Mouse (Mus musculus): ENCODE measurements around the gene Svop. TPM values are rescaled to one million over a fixed set of nuclear protein-coding genes. Genes with fewer than 3 reads are reported as not detected.

The Svop gene
- polyA plus RNA-seq, 1 experiment from 2014 or later = not detected

- no peak overlapping the region for H3K4me2 ChIP-seq
- no peaks in the 10 kb centered on the region for H3K27me3 ChIP-seq
- no peak overlapping the region for H3K27ac ChIP-seq (replicated peaks)
- no peak overlapping the region for H3K9ac ChIP-seq
- H3K4me1 ChIP-seq (replicated peaks) = no peaks in the 10 kb centered on the region
- no peaks in the 10 kb centered on the region for H3K9me3 ChIP-seq (replicated peaks)
- no peaks in the 10 kb centered on the region for H3K36me3 ChIP-seq (replicated peaks)
- ATAC-seq (ENCODE audit: insufficient read depth) = no peak
- no peak overlapping the region for H3K4me3 ChIP-seq (replicated peaks)
- 33% methylated on average over 6 of the region's 6 CpGs for WGBS (ENCODE audit: insufficient replicate concordance)
Observed at GRCm38 (mm10) chr5:114066601-114067000, 24.8 kb downstream of the Svop start.

- no peak within 1 kb of the TSS for H3K4me3 ChIP-seq (replicated peaks)
- WGBS (ENCODE audit: insufficient replicate concordance) = 82% methylated on average over 6 of the region's 6 CpGs
- no peak within 1 kb of the TSS for H3K4me2 ChIP-seq
Observed at GRCm38 (mm10) chr5:114065161-114065560, 26.2 kb downstream of the Svop start, which contains the start of gene Usp30. Usp30 (plus strand) TSS chr5:114065461.

GRCm38 (mm10) chr5:114063958-114064357 lies 27.4 kb downstream of the Svop start:
- H3K27ac ChIP-seq (replicated peaks) = no peak overlapping the region
- ATAC-seq (ENCODE audit: insufficient read depth) = no peak
- no peak overlapping the region for H3K4me2 ChIP-seq
- H3K27me3 ChIP-seq = no peaks in the 10 kb centered on the region
- H3K36me3 ChIP-seq (replicated peaks) = no peaks in the 10 kb centered on the region
- H3K4me3 ChIP-seq (replicated peaks) = no peak overlapping the region
- 50% methylated on average over 4 of the region's 4 CpGs for WGBS (ENCODE audit: insufficient replicate concordance)
- H3K4me1 ChIP-seq (replicated peaks) = no peaks in the 10 kb centered on the region
- no peak overlapping the region for H3K9ac ChIP-seq
- H3K9me3 ChIP-seq (replicated peaks) = no peaks in the 10 kb centered on the region

More at GRCm38 (mm10) chr5:114065161-114065560, 26.2 kb downstream of the Svop start, which contains the start of gene Usp30:
- no peaks in the 10 kb centered on the region for H3K9me3 ChIP-seq (replicated peaks)
- H3K9ac ChIP-seq = no peak within 1 kb of the TSS
- no peaks in the 10 kb centered on the region for H3K27me3 ChIP-seq
- H3K36me3 ChIP-seq (replicated peaks) = no peaks in the 10 kb centered on the region
- no peak within 1 kb of the TSS for H3K27ac ChIP-seq (replicated peaks)
- no peak for ATAC-seq (ENCODE audit: insufficient read depth)
- H3K4me1 ChIP-seq (replicated peaks) = no peaks in the 10 kb centered on the region

GRCm38 (mm10) chr5:114061675-114062074 lies 29.7 kb downstream of the Svop start:
- 25% methylated on average over 7 of the region's 7 CpGs for WGBS (ENCODE audit: insufficient replicate concordance)
- Histone ChIP-seq H3K27me3 (no peaks in the 10 kb centered on the region), H3K4me2 (no peak overlapping the region), H3K4me3 (replicated peaks) (no peak overlapping the region), H3K4me1 (replicated peaks) (no peaks in the 10 kb centered on the region), H3K9ac (no peak overlapping the region), H3K36me3 (replicated peaks) (no peaks in the 10 kb centered on the region), H3K27ac (replicated peaks) (no peak overlapping the region), H3K9me3 (replicated peaks) (no peaks in the 10 kb centered on the region)
- ATAC-seq (ENCODE audit: insufficient read depth) = no peak

GRCm38 (mm10) chr5:114057129-114057731 lies 34.1 kb downstream of the Svop start:
- no peaks in the 10 kb centered on the region for H3K4me1 ChIP-seq (replicated peaks)
- no peak overlapping the region for H3K9ac ChIP-seq
- H3K9me3 ChIP-seq (replicated peaks) = no peaks in the 10 kb centered on the region
- no peak for ATAC-seq (ENCODE audit: insufficient read depth)
- no peaks in the 10 kb centered on the region for H3K27me3 ChIP-seq
- no peak overlapping the region for H3K4me2 ChIP-seq
- H3K27ac ChIP-seq (replicated peaks) = no peak overlapping the region
- no peaks in the 10 kb centered on the region for H3K36me3 ChIP-seq (replicated peaks)
- 62% methylated on average over 9 of the region's 9 CpGs for WGBS (ENCODE audit: insufficient replicate concordance)
- no peak overlapping the region for H3K4me3 ChIP-seq (replicated peaks)

GRCm38 (mm10) chr5:114052246-114052761 lies 39.1 kb downstream of the Svop start:
- WGBS (ENCODE audit: insufficient replicate concordance) = 25% methylated on average over 9 of the region's 9 CpGs
- H3K4me2 ChIP-seq = no peak overlapping the region
- H3K27ac ChIP-seq (replicated peaks) = no peak overlapping the region
- H3K9me3 ChIP-seq (replicated peaks) = no peaks in the 10 kb centered on the region
- peaks cover 9% of the 10 kb centered on the region for H3K27me3 ChIP-seq
- no peaks in the 10 kb centered on the region for H3K4me1 ChIP-seq (replicated peaks)
- no peaks in the 10 kb centered on the region for H3K36me3 ChIP-seq (replicated peaks)
- H3K4me3 ChIP-seq (replicated peaks) = no peak overlapping the region
- ATAC-seq (ENCODE audit: insufficient read depth) = no peak
- H3K9ac ChIP-seq = no peak overlapping the region

- Histone ChIP-seq H3K4me3 (replicated peaks) (no peak overlapping the region), H3K4me1 (replicated peaks) (no peaks in the 10 kb centered on the region), H3K27ac (replicated peaks) (no peak overlapping the region), H3K4me2 (no peak overlapping the region), H3K36me3 (replicated peaks) (no peaks in the 10 kb centered on the region), H3K27me3 (peaks cover 10% of the 10 kb centered on the region), H3K9me3 (replicated peaks) (no peaks in the 10 kb centered on the region), H3K9ac (no peak overlapping the region)
- ATAC-seq (ENCODE audit: insufficient read depth) = no peak
- 37% methylated on average over 12 of the region's 12 CpGs for WGBS (ENCODE audit: insufficient replicate concordance)
Observed at GRCm38 (mm10) chr5:114048731-114049308, 42.5 kb downstream of the Svop start.

GRCm38 (mm10) chr5:114047182-114047581 lies 44.2 kb downstream of the Svop start:
- no peak for ATAC-seq (ENCODE audit: insufficient read depth)

GRCm38 (mm10) chr5:114046604-114047003 lies 44.8 kb downstream of the Svop start:
- Histone ChIP-seq H3K9ac (no peak overlapping the region), H3K27ac (replicated peaks) (no peak overlapping the region), H3K4me1 (replicated peaks) (peaks cover 6% of the 10 kb centered on the region), H3K4me3 (replicated peaks) (no peak overlapping the region), H3K27me3 (peaks cover 16% of the 10 kb centered on the region), H3K36me3 (replicated peaks) (no peaks in the 10 kb centered on the region), H3K4me2 (no peak overlapping the region), H3K9me3 (replicated peaks) (no peaks in the 10 kb centered on the region)
- 38% methylated on average over 3 of the region's 3 CpGs for WGBS (ENCODE audit: insufficient replicate concordance)
- ATAC-seq (ENCODE audit: insufficient read depth) = no peak

More at GRCm38 (mm10) chr5:114047182-114047581, 44.2 kb downstream of the Svop start:
- Histone ChIP-seq H3K4me2 (no peak overlapping the region), H3K36me3 (replicated peaks) (no peaks in the 10 kb centered on the region), H3K9me3 (replicated peaks) (no peaks in the 10 kb centered on the region), H3K27me3 (peaks cover 16% of the 10 kb centered on the region), H3K9ac (no peak overlapping the region), H3K4me1 (replicated peaks) (0 out of 2 replicates have a peak, but pooled peaks cover under 1% of the 10 kb centered on the region), H3K4me3 (replicated peaks) (no peak overlapping the region), H3K27ac (replicated peaks) (no peak overlapping the region)
- WGBS (ENCODE audit: insufficient replicate concordance) = 44% methylated on average over 5 of the region's 5 CpGs

- WGBS (ENCODE audit: insufficient replicate concordance) = 18% methylated on average over 3 of the region's 3 CpGs
- Histone ChIP-seq H3K9me3 (replicated peaks) (no peaks in the 10 kb centered on the region), H3K9ac (no peak overlapping the region), H3K4me2 (no peak overlapping the region), H3K4me1 (replicated peaks) (peaks cover 10% of the 10 kb centered on the region), H3K36me3 (replicated peaks) (no peaks in the 10 kb centered on the region), H3K27me3 (peaks cover 16% of the 10 kb centered on the region), H3K27ac (replicated peaks) (no peak overlapping the region), H3K4me3 (replicated peaks) (no peak overlapping the region)
- no peak for ATAC-seq (ENCODE audit: insufficient read depth)
Observed at GRCm38 (mm10) chr5:114046151-114046550, 45.2 kb downstream of the Svop start.

GRCm38 (mm10) chr5:114045134-114045533 lies 46.2 kb downstream of the Svop start:
- H3K27me3 ChIP-seq = peaks cover 19% of the 10 kb centered on the region; the same call in 1 of the 2 replicates
- no peaks in the 10 kb centered on the region for H3K9me3 ChIP-seq (replicated peaks)
- H3K4me2 ChIP-seq = no peak overlapping the region
- no peak for ATAC-seq (ENCODE audit: insufficient read depth)
- peaks cover 17% of the 10 kb centered on the region for H3K4me1 ChIP-seq (replicated peaks)
- no peak overlapping the region for H3K4me3 ChIP-seq (replicated peaks)
- no peak overlapping the region for H3K9ac ChIP-seq
- H3K36me3 ChIP-seq (replicated peaks) = no peaks in the 10 kb centered on the region
- 45% methylated on average over 1 of the region's 1 CpGs for WGBS (ENCODE audit: insufficient replicate concordance)
- no peak overlapping the region for H3K27ac ChIP-seq (replicated peaks)
